Mouse (Mus musculus) frontal cortex, postnatal 25 days (tissue): ENCODE measurements around the gene Zc2hc1c.
"Not testable (repeated sequence)": the region's sequence is repeated elsewhere in the genome, so short reads cannot be mapped to it uniquely, and the experiment has no call there.

Experiments used
- DNase-seq, 2 experiments: peaks; one replicate each; pipeline ENCODE4 v3.0.0; 2022; ENCODE audit warnings: low spot score in 2 of 2

The Zc2hc1c gene

DNA sequence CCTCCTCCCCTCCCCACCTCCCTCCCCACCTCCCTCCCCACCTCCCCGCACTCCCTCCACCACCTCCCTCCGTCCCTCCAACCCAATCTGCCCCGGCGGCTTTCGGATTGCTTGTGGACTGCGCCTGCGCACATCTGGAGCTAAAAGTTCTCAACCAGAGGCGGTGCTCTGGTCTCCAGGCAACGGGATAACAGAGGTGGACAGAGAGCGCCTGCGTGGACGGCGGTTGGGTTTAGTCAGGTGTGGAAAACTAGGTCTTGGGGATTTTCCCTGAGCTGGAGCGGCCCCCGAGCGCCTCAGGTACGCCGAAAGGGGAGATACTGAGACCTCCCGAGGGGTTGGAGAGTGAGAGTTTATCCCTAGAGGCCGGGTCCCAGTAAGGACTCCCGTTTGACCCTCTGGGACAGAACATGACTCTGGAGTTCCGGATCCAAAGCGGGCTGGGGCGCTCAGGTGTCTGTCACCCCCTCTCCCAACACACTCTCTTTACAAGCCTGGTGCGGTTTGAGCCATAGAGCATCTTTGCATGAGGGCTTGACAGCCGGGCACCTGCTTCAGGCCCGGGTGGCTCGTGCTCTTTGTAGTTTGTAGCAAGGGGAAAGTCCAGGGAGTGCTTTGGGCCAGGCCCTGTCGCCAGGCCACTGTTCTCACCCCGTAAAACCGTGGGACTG, at the start of gene Zc2hc1c:
Gene Zc2hc1c, plus strand, starts transcription at position 106 of the 671 bp plus-strand sequence.
- peak; percentile 65 to 68 for DNase-seq

DNA sequence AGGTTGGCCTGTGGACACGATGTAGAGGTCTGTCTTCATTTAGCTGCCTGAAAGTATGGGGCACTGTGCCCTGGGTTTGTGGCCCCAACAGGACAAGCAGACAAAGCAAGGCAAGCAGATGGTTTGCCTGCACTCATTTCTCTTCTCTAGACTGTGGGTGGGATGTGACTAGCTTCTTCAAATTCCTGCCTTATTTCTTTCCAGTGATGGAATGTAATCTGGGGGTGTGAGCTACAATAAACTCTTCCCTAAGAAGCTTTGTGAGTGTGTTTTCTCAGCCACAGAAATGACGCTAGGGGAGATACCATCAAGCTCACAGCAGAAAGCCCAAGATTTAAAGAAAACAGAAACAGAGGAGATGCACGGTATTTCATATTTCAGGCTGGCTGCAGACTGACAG, 36.3 kb upstream of the Zc2hc1c start:
- DNase-seq = no peak

DNA sequence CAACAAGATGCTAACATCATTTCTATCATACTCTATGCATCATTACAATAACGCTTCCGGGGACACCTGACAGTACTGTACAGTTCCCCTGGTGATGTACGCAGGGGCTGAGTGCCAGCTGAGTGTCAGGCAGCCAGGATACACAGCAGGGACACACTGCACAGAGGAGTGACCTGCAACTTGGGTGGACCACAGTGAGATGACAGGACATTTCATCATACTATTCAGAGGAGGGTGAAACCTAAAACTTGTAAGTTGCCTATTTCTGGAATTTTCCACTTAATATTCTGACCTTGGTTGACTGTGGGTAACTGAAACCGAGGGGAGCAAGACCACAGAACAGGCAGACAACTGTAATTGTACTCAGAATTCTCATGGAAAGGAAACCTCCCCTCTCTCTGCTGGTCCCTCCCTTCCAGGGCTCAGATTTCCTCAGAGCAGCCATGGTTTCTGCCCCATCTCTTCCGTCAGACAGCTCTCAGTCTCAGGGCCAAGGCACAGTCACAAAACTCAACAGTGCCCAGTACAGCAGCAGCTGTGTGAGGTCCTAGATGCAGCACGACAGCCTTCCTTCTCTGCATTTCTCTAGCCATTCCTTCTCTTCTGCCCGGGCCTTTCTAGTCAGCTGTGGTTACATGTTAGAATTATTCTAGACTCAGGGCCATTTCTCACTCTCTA, 32.2 kb upstream of the Zc2hc1c start:
- no peak for DNase-seq

DNA sequence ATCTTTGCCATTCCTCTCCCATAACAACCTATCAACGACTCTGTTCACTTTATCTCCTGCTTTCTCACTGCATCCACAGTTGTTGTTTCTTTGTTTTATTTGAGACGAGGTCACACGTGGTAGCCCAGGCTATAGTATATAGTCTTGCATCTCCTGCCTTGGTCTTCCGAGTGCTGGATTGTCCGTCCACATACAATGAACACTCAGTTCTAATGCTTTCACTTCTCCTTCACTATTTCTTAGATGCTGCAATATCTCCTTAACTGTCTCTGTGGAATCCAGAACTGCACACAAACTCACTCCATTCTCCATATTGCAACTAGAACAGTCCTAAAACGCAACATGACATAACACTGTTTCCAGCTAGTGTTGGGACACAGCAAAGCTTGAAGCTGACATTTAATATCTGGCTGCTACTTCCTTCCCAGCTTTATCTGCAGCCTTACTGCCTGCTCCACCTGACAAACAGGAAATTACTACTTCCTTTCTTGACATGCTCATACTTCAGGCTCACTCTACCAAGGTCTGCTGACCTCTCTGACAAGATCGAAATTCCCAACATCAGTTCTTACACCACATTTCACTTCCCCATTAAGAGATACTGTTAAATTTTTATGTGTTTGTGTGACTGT, 31.3 kb upstream of the Zc2hc1c start:
- no peak for DNase-seq

DNA sequence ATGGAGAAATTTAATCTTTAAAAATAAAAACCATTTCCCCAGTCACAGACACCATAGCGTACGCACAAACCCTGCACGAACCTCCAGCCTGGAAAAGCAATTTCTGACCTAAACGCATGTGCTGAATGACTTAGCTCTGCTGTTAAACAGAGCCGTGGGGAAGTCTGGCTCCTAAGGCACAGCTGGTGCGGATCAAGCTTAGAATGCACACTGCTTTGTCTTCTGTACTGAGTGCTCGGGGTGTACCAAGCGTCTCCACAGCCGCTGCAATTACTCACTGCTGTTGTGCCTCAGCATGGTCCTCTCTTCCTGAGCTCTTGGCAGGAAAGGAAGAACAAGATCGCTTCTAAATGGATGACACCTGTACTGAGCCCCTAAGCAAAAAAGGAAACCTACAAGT, 25.9 kb upstream of the Zc2hc1c start:
- DNase-seq = no peak

DNA sequence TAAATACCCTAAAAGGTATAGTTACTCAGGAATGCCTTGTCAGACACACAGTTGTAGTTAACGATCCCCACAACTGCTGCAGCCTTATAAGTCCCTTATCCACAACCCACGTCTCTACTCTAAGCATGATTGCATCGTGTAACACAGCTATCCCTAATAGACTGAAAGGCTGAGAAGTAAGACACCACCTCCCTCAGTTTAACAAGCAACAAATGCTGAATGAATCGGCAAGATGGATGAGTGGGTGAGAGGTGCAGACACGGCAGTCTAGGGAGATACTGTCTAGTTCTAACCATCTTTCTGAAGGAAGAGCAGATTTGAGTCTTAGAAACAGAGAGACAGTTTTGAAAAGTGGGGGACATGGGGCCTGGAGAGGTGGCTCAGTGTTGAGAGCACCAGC, 25.2 kb upstream of the Zc2hc1c start:
- no peak for DNase-seq

DNA sequence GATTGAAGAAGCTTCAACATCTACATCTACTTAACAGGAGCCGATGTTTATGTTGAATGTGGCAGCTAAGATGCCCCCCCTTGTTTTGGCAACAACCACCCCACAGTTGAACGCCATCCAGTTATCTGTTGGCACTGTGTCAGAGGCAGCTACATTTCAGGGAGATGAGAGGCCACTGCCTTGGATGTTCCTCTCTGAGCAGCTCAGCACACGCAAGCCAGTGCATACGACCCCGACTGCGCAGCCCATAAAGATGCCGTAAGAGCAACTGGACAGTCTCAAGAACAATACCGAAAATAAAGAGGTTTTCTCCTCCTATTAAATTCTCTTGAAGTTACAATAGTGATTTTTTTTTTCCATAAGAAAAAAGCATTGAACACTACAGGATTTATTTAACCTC, 23.9 kb upstream of the Zc2hc1c start:
- DNase-seq = no peak

DNA sequence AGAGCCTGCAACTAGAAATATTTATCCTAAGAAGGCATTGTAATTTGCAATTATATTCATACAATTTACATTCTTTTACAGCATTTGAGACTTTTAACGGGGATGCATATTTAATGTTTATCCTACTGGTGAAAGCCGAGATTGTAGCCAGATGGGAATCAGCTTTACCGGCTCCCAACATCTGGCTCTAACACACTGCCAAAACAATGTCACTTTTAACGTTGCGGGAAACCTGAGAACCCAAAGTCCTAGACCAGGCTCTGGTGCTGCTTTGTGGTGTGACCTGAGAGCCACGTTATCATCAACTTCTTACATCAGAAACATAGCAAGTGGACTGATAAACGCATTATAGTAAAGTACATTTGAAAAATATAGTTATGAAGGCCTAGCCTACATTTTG, 23.5 kb upstream of the Zc2hc1c start:
- DNase-seq = no peak

DNA sequence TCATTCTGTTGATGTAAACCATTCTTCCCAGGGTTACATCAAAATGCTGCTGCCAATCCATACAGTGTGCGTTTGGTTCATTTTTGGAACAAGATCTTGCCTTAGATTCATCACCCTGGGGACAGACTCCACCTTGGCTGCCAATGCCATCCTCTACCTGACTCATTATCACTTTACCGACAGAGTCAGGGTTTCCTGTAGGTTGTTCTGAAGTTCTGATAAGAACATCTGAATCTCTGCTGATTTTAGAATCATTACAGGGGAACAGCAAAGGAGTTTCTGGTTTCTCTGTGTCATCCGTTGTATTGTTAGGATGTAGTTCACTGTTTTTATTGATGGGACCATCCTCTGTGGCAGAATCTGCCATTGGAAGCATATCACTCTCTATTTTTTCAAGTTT, 22.1 kb upstream of the Zc2hc1c start:
- DNase-seq = no peak

DNA sequence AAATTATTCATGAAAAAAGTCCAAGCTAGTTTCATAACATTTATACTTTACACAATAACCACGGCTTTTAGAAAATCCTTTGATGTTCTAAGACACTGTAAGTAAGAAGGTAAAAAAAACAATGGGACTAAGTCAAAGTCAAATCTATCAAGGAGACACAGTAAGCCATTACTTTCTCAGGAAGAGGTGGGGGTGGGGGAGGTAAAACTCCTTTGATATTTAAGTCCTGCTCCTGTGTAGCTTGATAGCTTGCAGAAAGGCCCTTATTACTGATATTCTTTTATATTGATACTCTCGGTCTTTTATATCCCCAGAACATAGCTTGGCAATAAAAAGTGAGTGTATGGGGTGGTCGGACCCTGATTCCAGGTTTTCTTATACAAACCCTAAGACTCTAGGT, 18.6 kb upstream of the Zc2hc1c start:
- no peak for DNase-seq

DNA sequence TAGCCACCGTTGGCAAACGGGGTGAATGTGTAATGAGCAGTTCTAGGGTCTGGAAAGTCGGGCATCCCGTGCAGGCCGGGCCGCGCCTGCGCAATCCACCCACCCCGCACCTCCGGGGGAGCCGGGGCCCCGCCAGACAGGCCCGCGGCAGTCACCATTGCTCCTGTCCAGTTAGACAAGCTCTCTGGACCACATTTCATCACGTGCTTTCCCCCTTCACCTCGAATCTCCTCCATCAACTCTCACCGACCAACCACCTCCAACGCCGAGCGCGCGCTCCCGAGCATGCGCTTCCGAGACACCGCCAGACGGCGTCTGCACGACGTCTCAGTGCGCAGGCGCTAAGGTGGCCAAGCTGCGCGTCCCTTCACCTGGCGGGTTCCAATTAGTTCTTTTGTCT, 18.1 kb upstream of the Zc2hc1c start, which contains the start of gene Mlh3:
Gene Mlh3, minus strand, starts transcription at position 281 of the 400 bp plus-strand sequence.
- peak; percentile 66 to 77 for DNase-seq

DNA sequence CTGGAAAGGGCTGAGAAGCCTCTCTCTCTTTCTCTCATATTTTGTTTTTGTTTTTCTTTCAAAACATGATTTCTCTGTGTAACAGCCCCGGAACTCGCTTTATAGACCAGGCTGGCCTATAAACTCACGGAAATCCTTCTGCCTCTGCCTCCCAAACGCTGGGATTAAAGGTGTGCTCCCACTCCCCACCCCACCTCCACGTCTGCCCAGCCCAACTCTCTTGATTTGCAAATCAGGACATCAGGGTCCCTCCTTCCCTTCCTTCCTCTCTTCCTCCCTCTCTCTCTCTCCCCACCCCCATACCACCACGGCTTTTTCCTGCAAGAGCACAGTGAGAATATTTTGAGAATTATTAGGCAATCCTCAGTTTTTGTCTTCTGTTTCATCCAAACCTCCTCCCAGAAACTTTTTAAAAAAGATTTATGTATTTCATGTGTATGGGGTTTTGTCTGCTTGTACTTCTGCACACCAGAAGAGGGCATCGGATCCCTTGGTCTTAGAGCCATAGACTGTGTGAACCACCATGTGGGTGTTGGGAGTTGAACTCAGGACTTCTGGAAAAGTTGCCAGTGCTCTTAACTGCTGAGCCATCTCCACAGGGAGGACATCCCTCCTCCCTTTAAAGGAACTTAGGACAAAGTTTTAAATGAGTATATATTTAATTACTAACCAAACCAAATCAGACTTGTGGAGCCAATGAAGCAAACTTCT, 17.1 kb upstream of the Zc2hc1c start:
- DNase-seq = no peak

DNA sequence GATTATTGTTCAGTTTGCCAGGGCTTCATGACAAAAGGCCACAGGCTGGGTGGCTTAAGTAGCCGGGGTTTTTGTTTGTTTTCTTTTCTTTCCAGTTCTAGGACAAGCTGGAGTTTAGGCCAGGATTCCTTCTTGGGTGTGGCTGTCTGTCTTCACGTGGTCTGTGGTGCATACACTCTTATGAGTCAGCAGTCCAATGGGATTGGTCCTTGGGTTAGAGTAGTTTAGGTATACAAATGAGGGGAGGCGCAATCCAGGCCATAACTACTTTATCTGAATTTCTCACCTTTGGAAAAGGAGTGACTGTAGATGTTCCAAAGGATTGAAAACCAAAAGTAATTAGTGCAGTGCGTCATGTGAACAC, 16.6 kb upstream of the Zc2hc1c start:
- DNase-seq = no peak

DNA sequence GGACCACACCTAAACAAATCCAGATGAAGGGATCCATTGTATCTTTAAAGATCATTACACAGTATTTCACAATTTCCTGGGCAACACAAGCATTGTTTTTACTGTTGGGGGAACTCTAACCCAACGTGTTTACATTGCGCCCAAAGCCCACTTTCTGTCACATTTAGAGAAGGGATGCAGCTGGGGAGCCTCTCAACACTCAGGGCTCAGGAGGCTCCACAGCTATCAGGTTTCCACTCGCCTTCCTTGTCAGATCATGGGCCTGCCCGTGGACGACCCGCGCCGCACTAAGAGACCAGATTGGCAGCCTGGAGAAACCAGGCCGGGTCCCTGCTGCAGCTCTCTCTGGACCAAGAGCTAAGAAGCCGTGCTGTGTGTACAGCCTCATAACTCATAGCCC, 14.9 kb upstream of the Zc2hc1c start:
- DNase-seq = no peak

DNA sequence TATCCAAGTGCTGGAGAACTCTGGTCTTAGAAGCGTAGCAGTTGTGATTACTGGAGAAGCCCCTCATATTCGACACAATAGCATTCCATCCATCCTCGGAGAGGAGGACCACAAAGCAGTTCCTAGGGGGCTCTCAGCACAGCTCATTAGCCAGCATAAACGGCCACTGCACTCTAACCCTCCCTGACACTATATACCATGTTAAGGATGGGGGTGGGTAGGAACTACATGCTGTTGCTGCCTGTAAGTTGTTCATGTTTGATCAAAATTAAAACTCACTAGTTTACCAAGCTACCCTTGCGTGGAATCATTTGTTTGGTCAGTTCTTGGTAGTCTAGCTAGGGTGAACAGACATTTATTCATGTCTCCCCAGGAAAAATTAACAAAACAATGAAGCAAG, 12.1 kb upstream of the Zc2hc1c start:
- no peak for DNase-seq

DNA sequence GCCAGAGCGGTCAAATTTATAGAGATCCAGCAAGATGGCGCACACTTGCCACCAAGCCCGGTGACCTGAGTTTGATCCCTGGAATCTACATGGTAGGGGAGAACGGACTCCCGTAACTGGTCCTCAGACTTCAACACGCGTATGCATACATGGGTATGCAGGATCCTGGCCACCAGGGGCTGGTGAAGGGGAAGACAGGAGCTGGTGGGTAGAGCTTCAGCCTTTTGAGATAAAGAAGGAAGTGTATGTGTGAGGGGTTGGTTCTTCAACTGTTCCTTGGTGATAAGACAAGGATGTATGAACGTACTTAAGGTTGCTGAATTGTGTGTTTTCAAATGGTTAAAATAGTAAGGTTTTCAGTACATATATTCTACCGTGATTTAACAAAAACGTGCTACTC, 9.5 kb upstream of the Zc2hc1c start:
- DNase-seq = no peak

DNA sequence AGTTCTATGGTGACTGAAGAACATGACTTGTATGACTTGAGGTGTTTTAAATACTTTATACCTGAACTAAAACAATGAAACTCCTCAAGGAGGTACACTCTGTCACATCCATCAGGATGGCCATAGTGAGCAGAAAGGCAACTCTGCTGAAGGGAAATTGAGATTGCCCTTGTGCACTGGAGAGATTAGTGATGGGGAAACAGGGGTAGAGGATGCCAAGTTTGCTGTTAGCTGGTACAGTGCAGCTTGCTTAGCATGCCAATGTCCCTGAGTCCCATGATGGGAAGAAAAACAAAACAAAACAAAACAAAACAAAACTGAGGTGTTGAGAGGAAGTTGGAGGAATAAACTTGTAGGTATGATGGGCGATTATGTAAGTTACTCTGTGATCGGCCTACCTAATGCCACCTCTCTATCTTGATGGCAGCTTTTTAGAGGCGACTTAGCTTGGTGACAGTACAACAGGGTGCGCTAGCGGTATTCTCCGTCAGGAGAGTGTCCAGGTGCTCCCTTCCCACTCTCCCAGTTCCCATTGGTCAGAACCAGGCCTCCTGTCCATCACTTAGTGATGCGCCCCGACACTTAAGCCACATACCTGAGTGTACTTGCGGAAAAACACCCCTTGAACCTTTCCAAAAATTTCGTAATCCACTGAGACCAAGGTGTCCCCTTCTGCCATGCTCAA, 8.9 kb upstream of the Zc2hc1c start:
- DNase-seq = no peak

DNA sequence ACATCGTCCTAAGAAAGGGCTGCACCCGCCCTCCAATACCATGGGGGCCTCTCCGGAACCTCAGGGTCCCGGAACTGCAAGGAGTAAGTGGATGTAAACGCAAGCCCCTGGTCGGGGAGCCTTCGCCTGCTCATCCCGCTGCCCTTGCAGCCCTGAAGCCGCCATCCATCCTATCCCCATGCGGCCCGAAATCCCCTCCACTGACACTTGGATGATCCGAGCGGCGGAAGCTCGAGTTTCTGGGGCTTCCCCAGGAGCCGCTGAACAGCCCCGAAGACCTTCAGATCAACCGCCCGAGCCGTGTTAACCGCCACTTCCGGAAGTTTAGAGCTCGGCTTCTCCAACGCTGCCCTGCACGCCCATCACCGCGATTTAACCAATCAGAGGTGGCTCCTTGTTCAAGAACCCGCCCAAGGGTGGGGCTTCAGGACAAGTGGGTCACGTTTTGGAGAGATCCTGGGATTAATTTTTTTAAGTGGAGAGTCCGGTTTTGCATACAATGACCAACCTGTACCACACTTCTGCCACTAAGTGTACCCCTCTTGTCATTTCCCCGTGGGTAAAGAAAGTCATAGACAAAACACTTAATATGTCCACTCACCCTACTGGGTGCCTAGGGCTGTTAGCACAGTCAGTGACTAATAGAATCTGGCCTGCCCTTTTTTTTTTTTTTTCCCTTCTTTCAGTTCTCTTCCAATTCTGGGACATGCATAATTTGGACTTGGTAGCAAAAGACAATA, 8.1 kb upstream of the Zc2hc1c start:
- peak; percentile 95 to 97 for DNase-seq

DNA sequence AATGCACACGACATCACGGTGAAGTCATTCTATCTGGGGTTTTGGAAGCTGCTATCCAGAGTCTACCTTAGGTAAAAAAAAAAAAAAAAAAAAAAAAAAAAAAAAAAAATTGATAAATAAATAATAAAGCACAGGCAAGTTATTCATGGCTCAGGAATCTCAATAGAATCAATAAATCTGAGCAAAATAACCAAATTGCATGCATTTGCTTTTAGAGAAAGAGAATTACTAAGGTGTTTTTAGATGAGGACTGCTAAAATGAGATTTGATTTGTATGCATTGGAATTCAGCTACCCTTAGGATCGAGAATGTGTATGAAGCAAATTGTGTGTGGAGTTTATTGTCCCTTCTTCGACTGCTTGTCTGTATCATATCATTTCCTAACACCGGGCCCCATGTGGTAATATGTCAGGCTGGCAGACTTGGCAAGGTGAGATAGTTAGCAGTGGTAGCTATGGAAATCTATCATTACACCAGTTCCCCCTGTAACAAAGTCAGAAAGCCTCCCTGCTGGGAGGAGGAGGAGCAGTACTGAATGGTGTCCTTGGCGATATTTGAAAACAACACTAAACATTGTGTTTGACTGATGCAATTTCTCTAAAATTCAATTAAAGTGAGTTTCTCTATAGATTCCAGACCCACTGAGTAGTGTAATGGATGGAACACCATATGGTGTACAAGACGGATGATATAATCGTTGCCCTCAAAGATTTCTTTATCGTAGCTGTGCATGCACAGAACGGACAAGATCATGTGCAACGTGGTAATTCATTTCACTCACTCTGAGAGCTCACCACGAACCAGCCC, 7.3 kb upstream of the Zc2hc1c start:
- DNase-seq = no peak

DNA sequence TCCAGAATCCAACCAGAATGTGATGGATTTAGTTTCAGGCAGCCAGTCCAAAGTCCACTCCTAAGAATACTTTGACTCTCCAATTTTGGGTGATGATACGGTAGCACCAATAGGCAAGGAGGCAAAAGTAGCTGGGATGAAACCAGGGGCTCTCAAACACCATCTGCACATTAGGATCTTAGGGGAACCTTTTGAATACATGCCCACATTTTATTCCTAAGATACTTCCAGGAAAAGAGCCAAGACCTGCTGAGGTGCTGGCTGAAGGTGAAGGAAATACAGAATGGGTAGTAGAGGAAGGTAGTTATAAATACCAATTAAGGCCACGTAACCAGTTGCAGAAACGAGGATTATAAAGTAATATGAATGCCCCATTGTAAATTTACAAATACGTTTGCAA, 6.6 kb upstream of the Zc2hc1c start:
- DNase-seq = not testable (repeated sequence)
